Mouse (Mus musculus): ENCODE measurements around the gene Terb1. TPM values are rescaled to one million over a fixed set of nuclear protein-coding genes. Genes with fewer than 3 reads are reported as not detected.

Gene Terb1
- 0.15 TPM for polyA plus RNA-seq (2014; fragmentation: Illumina TruSeq; extraction: RNeasy Lipid Tissue Mini Kit (QIAGEN cat#74804); ENCODE audit: insufficient read depth, low read depth, low replicate concordance)

DNA sequence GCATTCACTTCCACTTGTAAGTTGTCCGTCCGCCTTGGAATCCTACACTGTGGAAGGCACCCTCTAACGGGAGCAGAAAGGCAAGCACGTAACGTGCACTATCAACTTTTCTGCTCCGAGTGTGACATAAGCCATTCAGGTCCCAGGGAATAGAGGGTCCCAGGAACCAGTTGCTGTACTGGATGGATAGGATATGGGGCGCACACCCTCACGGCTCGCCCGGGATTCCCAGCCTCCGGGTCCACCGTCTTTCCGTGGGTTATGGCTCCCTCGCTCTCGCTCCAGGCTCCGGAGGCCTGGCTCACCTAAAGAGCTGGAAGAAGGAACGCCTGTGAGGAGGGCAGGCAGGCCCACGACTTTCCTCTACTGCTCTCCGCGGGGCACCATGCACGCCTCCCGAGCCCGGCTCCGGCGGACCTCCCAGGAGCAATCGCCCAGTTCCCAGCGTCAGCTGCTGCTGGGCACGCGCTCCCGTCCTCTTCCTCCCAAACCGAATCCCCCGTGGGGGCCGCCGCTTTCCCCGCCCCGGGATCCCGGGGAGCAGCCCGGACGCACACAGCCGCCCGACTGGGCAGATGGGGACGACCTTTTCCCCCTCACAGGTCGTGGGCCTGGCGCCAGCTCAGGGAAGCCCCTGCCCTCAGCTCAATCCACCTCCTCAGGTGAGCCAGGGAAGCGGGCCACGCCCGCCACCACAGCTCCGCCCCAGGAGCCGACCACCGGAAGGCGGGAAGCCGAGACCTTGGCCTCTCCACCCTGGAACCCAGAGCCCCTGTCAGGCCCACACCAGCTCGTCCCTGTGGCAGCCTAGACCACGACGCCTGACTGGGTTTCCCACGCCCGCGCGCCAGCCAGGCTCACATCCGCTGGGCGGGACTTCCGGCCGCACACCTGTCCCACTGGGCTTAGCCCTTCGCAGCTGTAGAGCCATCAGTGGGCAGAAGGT, at the start of gene Terb1:
Gene Terb1, minus strand, starts transcription at position 850 of the 946 bp plus-strand sequence.

DNA sequence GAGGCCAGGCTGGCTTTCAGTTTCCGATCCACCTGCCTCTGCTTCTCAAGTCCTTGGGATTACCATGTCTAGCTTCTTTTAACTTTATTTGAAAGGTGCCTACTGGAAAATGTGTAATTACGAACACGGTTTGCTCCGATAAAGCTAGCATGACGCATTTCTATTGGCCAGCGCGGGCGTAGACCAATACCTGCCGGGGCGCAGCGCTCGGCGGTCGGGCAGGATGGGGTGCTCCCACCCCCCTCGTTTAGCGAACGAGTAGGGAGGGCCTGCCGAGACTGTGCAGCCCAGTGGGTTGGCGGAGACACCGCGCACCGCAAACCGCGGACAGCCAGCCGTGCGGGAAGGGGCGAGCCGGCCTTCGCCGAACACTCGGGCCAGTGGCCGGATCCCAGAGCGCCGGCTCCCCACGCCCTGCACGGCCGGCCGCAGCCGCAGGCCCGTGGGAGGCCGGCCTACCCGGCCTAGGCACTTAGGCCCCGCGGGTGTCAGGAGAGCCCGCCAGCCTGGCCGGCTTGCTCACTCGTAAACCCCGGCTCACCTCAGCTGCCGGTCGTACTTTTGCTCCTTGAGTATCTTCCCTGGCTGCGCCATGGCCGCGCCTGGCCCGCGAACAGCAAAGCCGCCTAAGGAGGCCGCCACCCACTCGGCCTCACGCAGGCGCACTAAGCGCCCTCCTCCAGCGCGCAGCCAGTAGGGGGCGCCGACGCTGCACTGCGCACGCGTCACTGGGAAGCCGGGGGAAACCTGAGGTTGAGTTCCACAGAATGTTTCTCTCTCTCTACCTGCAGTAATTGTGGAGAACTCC, 24.5 kb upstream of the Terb1 start, which contains the start of the genes Nae1 and Car7:
Gene Nae1, minus strand, starts transcription at position 667 of the 808 bp plus-strand sequence.
Gene Car7, plus strand, starts transcription at position 719 of the 808 bp plus-strand sequence.

DNA sequence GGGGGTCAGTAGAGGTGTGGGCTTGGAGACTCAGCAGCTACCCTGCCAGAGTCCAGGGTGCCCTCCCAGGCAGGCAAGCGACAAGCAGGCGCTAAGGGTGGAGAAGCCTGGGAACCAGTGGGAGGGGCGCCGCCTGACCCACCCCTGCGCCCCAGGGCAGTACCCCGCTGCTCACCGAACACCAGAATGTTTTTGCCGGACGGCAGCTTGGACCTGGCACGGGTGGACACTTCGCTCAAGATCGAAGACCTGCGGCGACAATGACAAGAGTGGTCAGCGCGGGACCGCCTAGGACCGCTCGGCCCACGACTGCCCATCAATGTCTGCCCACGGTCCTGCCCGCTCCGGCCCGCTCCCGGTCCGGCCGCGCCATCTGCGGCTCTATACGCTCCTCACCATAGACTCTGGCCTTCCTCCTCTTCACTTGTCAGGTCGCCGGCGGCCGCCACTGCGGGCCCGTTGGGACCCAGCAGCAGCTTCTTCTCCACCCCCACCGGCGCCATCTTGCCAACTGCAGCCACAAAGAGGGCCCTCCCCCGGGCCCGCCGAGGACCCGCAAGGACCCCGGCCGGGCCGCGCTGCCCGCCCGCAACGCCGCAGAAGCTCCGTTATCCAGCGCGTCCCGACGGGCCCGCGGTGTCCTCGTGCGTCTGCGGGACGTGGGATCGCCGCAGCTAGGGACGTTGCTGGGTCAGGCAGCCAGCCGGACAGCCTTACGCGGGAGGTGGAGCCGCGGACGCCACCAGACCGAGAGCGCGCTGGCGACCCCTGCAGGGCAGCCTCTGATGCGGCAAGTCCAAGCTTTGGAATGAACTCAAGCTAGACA, 67.2 kb downstream of the Terb1 start, which contains the start of gene Dync1li2:
Gene Dync1li2, minus strand, starts transcription at position 749 of the 826 bp plus-strand sequence.

Other genes starting within 250 kb of the Terb1 start
- gene Cmtm2a, start 216.7 kb downstream of the Terb1 start, polyA plus RNA-seq (2014; fragmentation: Illumina TruSeq; extraction: RNeasy Lipid Tissue Mini Kit (QIAGEN cat#74804); ENCODE audit: insufficient read depth, low read depth, low replicate concordance) = not detected
- gene Gm45711, start 199.8 kb downstream of the Terb1 start, polyA plus RNA-seq (2014; fragmentation: Illumina TruSeq; extraction: RNeasy Lipid Tissue Mini Kit (QIAGEN cat#74804); ENCODE audit: insufficient read depth, low read depth, low replicate concordance) = not detected
- not detected for gene Cmtm1, start 199.8 kb downstream of the Terb1 start, polyA plus RNA-seq (2014; fragmentation: Illumina TruSeq; extraction: RNeasy Lipid Tissue Mini Kit (QIAGEN cat#74804); ENCODE audit: insufficient read depth, low read depth, low replicate concordance)
- gene Gm11020, start 188.3 kb downstream of the Terb1 start, polyA plus RNA-seq (2014; fragmentation: Illumina TruSeq; extraction: RNeasy Lipid Tissue Mini Kit (QIAGEN cat#74804); ENCODE audit: insufficient read depth, low read depth, low replicate concordance) = not detected
- gene Cmtm2b, start 187.7 kb downstream of the Terb1 start, polyA plus RNA-seq (2014; fragmentation: Illumina TruSeq; extraction: RNeasy Lipid Tissue Mini Kit (QIAGEN cat#74804); ENCODE audit: insufficient read depth, low read depth, low replicate concordance) = not detected
- 44.2 TPM for gene Cmtm3, start 170.5 kb downstream of the Terb1 start, polyA plus RNA-seq (2014; fragmentation: Illumina TruSeq; extraction: RNeasy Lipid Tissue Mini Kit (QIAGEN cat#74804); ENCODE audit: insufficient read depth, low read depth, low replicate concordance)
- 10.2 TPM for gene Cmtm4, start 114.1 kb downstream of the Terb1 start, polyA plus RNA-seq (2014; fragmentation: Illumina TruSeq; extraction: RNeasy Lipid Tissue Mini Kit (QIAGEN cat#74804); ENCODE audit: insufficient read depth, low read depth, low replicate concordance)
- gene Dync1li2, start 66.9 kb downstream of the Terb1 start, polyA plus RNA-seq (2014; fragmentation: Illumina TruSeq; extraction: RNeasy Lipid Tissue Mini Kit (QIAGEN cat#74804); ENCODE audit: insufficient read depth, low read depth, low replicate concordance) = 29.5 TPM
- gene Nae1, start 24.7 kb upstream of the Terb1 start, polyA plus RNA-seq (2014; fragmentation: Illumina TruSeq; extraction: RNeasy Lipid Tissue Mini Kit (QIAGEN cat#74804); ENCODE audit: insufficient read depth, low read depth, low replicate concordance) = 34.0 TPM
- gene Car7, start 24.8 kb upstream of the Terb1 start, polyA plus RNA-seq (2014; fragmentation: Illumina TruSeq; extraction: RNeasy Lipid Tissue Mini Kit (QIAGEN cat#74804); ENCODE audit: insufficient read depth, low read depth, low replicate concordance) = 0.70 TPM
- 2.4 TPM for gene Pdp2, start 81.5 kb upstream of the Terb1 start, polyA plus RNA-seq (2014; fragmentation: Illumina TruSeq; extraction: RNeasy Lipid Tissue Mini Kit (QIAGEN cat#74804); ENCODE audit: insufficient read depth, low read depth, low replicate concordance)
- 3.8 TPM for gene Cdh16, start 114.5 kb upstream of the Terb1 start, polyA plus RNA-seq (2014; fragmentation: Illumina TruSeq; extraction: RNeasy Lipid Tissue Mini Kit (QIAGEN cat#74804); ENCODE audit: insufficient read depth, low read depth, low replicate concordance)
- gene Rrad, start 121.4 kb upstream of the Terb1 start, polyA plus RNA-seq (2014; fragmentation: Illumina TruSeq; extraction: RNeasy Lipid Tissue Mini Kit (QIAGEN cat#74804); ENCODE audit: insufficient read depth, low read depth, low replicate concordance) = 9.6 TPM
- gene Ciao2b, start 132.1 kb upstream of the Terb1 start, polyA plus RNA-seq (2014; fragmentation: Illumina TruSeq; extraction: RNeasy Lipid Tissue Mini Kit (QIAGEN cat#74804); ENCODE audit: insufficient read depth, low read depth, low replicate concordance) = 41.7 TPM
- gene Ces2a, start 224.1 kb upstream of the Terb1 start, polyA plus RNA-seq (2014; fragmentation: Illumina TruSeq; extraction: RNeasy Lipid Tissue Mini Kit (QIAGEN cat#74804); ENCODE audit: insufficient read depth, low read depth, low replicate concordance) = not detected

Measured in lung, adult 10 weeks (tissue).